Mouse (Mus musculus) liver, postnatal 0 days (tissue): ENCODE data around the gene Tead3.

ENCODE experiments used
- CTCF ChIP-seq: sonication (generic); IDR thresholded peaks from 2 replicates; pipeline ENCODE4 v1.5.1; 2016; ENCODE audit warnings: antibody characterized with exemption, low read depth
- EP300 ChIP-seq: IDR thresholded peaks from 2 replicates; pipeline ENCODE4 v1.6.1; 2016; ENCODE audit warnings: antibody characterized with exemption, low read depth, mild to moderate bottlenecking

DNA sequence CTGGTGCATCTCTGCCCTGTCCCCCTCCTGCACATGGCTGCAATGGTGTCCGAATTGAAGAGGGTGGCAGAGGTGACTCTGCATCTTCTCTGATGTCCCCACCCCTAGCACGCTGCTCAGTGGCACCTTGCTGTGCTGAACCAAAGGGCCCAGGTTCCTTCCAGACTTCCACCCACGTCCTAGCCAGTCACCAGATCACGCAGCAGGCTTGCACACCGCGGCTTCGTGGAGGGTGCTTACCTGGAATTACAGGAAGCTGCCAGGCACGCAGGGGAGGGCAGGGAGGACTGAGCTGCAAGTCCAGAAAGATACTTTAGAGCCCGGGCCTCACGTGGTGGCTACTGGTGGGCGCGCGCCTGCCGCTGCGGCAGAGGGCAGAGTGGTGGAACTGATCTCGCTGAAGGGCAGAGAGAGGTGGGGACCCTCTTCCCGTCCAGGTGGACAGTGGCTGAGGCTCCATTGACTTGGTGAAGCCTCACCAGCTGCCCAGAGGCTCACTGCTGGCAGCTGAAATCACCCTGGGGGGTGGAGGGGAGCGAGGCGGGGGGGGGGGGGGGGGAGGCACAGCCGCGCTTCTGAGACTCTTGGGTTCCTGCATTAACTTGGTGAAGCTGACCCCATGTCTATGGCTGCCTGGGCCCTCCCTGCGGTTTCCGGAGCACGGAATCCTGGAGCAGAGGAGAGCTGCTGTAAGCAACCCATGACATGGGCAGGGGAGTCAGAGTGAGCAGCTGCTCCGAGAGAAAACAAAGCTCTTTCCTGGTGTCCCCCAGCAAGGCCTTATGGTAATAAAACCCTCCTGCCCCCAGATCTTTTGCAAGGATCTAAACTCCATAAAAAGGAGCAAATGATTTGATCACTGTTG, 41.2 kb upstream of the Tead3 start:
- TF ChIP-seq CTCF (no peak), EP300 (no peak)
